Comparison of ENCODE assay signal across 11 mouse cellular contexts in the genomic region with DNA sequence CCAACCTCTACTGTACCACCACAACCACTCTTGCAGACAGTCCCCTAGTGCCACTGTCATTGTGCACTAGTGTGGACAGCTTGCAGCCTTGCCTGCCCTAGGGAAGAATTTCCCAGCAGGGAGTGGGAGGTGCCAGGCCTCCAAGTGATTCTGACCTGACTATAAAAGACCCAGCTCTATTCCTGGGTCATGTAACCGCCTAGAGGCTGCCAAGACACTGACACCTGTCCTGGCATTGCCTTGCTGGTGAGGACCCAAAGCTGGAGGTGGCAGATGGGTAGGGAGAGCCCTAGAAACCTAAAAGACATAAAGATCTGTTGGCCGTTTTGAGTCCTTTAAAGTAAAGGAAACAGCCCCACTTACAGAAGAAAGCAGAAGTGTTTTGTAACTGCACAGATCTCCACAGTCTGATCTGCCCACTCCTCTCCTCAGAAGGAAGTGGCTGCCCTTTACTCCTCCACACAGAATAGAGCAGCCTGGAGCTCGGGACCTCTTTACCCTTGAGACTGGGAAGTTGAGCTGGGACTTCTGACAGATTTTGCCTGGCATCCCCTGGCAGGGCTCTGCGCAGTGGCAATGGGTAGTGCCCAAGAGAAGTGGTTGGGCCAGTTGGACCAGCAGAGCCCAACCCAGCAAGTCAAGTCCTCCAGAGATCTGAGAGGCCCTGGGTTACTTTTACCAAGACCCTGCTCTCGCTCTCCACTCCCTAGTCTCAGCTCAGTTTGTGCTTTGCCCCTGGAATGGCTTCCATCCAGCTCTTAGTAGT. TPM values are rescaled to one million over a fixed set of nuclear protein-coding genes. Genes with fewer than 3 reads are reported as not detected.
DNase-seq lines count a peak whose midpoint lies in the region; ATAC-seq lines count a peak whose summit lies in the region.
"Had no signal": no experiment of that assay in that cellular context is flagged by ENCODE, and none has a peak within 500 bp of the region (broad histone marks: within the 10 kb centered on the region; RNA-seq: fewer than 3 reads in every experiment).

No protein-coding gene starts in this region.

- H3K9me3 ChIP-seq in embryonic facial prominence, embryonic 11.5 days (replicated peaks; ENCODE audit: control insufficient read depth, low read length) = no peaks in the 10 kb centered on the region
- no peaks in the 10 kb centered on the region for H3K9me3 ChIP-seq in embryonic facial prominence, embryonic 10.5 days
- H3K9me3 ChIP-seq in midbrain, embryonic 16.5 days (replicated peaks; ENCODE audit: control insufficient read depth, low read length, poor library complexity, severe bottlenecking) = no peaks in the 10 kb centered on the region
- H3K9me3 ChIP-seq: limb, embryonic 15.5 days had no signal

- peaks cover 5% of the 10 kb centered on the region; the same call in 1 of the 2 replicates for H3K4me1 ChIP-seq in embryonic facial prominence, embryonic 11.5 days (ENCODE audit: control insufficient read depth, insufficient read depth, low read length)
- peaks cover 35% of the 10 kb centered on the region for H3K4me1 ChIP-seq in embryonic facial prominence, embryonic 10.5 days
- peaks cover 4% of the 10 kb centered on the region; the same call in 1 of the 2 replicates for H3K4me1 ChIP-seq in midbrain, embryonic 16.5 days (ENCODE audit: control insufficient read depth, insufficient read depth, low read length)

- no peak for ATAC-seq in embryonic facial prominence, embryonic 11.5 days (replicated peaks; ENCODE audit: insufficient number of reproducible peaks, low FRiP score, low TSS enrichment, low read depth)
- no peak for ATAC-seq in midbrain, embryonic 16.5 days

- H3K27me3 ChIP-seq in embryonic facial prominence, embryonic 11.5 days (ENCODE audit: control insufficient read depth, insufficient read depth, low read length) = no peaks in the 10 kb centered on the region
- peaks cover 25% of the 10 kb centered on the region for H3K27me3 ChIP-seq in embryonic facial prominence, embryonic 10.5 days (replicated peaks; ENCODE audit: low read depth, poor library complexity, severe bottlenecking)
- peaks cover 9% of the 10 kb centered on the region for H3K27me3 ChIP-seq in midbrain, embryonic 16.5 days (ENCODE audit: control insufficient read depth, insufficient read depth, low read depth, low read length)
- H3K27me3 ChIP-seq: CH12.LX; limb, embryonic 15.5 days had no signal

- no peaks in the 10 kb centered on the region for H3K36me3 ChIP-seq in embryonic facial prominence, embryonic 11.5 days (replicated peaks; ENCODE audit: control insufficient read depth, insufficient read depth, low read depth, low read length)
- no peaks in the 10 kb centered on the region for H3K36me3 ChIP-seq in embryonic facial prominence, embryonic 10.5 days (replicated peaks)
- H3K36me3 ChIP-seq in midbrain, embryonic 16.5 days (ENCODE audit: control insufficient read depth, insufficient read depth, low read length) = no peaks in the 10 kb centered on the region
- H3K36me3 ChIP-seq: limb, embryonic 15.5 days had no signal

- WGBS in embryonic facial prominence, embryonic 11.5 days = 75% methylated on average over 5 of the region's 5 CpGs
- 71% methylated on average over 5 of the region's 5 CpGs for WGBS in embryonic facial prominence, embryonic 10.5 days
- 76% methylated on average over 5 of the region's 5 CpGs for WGBS in midbrain, embryonic 16.5 days

- intact Hi-C loops in heart, postnatal 10 days (cut with DNase I) = loop anchor here (2.0 kb wide), 1 partner anchor 20 kb away; no protein-coding TSS in a partner anchor

- H3K4me3 ChIP-seq in embryonic facial prominence, embryonic 11.5 days (ENCODE audit: low read depth, low read length) = no peak overlapping the region
- no peak overlapping the region for H3K4me3 ChIP-seq in embryonic facial prominence, embryonic 10.5 days
- H3K4me3 ChIP-seq in midbrain, embryonic 16.5 days (ENCODE audit: low read depth, low read length) = no peak overlapping the region
- H3K4me3 ChIP-seq: erythroblast, embryonic 14.5 days; limb, embryonic 15.5 days had no signal

- no peak for DNase-seq in embryonic facial prominence, embryonic 11.5 days (ENCODE audit: low spot score)
- no peak for DNase-seq in embryonic facial prominence, embryonic 10.5 days (ENCODE audit: low spot score)
- DNase-seq in MEL-GATA-1-ER (ENCODE audit: extremely low read depth, low read depth) = peak; percentile 66
- peak; percentile 56 to 69 for DNase-seq in heart, postnatal 10 days
- peak; percentile 65 for DNase-seq in lung, postnatal 10 days
- DNase-seq in right cerebral cortex, postnatal 25 days = no peak
- no peak for DNase-seq in neural tube, embryonic 10.5 days (ENCODE audit: extremely low spot score, low spot score)

- H3K9ac ChIP-seq in embryonic facial prominence, embryonic 11.5 days (replicated peaks; ENCODE audit: low read length) = peak overlapping the region; percentile 13; the same call in 1 of the 2 replicates
- no peak overlapping the region for H3K9ac ChIP-seq in midbrain, embryonic 16.5 days (ENCODE audit: low read depth, low read length)
- H3K9ac ChIP-seq: limb, embryonic 15.5 days had no signal

- no peak overlapping the region for H3K27ac ChIP-seq in embryonic facial prominence, embryonic 11.5 days (replicated peaks; ENCODE audit: low read depth, low read length)
- H3K27ac ChIP-seq in embryonic facial prominence, embryonic 10.5 days (replicated peaks) = no peak overlapping the region
- no peak overlapping the region for H3K27ac ChIP-seq in midbrain, embryonic 16.5 days (ENCODE audit: low read length)
- H3K27ac ChIP-seq: limb, embryonic 15.5 days had no signal

- H3K4me2 ChIP-seq in embryonic facial prominence, embryonic 11.5 days (ENCODE audit: low read depth, low read length) = no peak overlapping the region
- no peak overlapping the region for H3K4me2 ChIP-seq in midbrain, embryonic 16.5 days (ENCODE audit: low read length)
- H3K4me2 ChIP-seq: limb, embryonic 15.5 days had no signal

RNA-seq across cellular contexts. Expression of gene Prkcd, which starts 5.0 kb away (rescaled TPM):
- 30.0 and 31.7 TPM in 2 replicates for polyA plus RNA-seq in embryonic facial prominence, embryonic 11.5 days (2014; fragmentation: Nextera tagmentation; extraction: Ambion mirVana)
- polyA plus RNA-seq in embryonic facial prominence, embryonic 10.5 days (2016; fragmentation: Nextera tagmentation; extraction: Ambion mirVana) = 31.6 and 37.3 TPM in 2 replicates
- 10 to 100 TPM; 18.7 to 20.0 TPM for total RNA-seq in heart, postnatal 10 days (2021)
- polyA plus RNA-seq in midbrain, embryonic 16.5 days (2015; fragmentation: Nextera tagmentation; extraction: Ambion mirVana) = 13.9 and 15.4 TPM in 2 replicates

RNA-seq across cellular contexts. Expression of gene Rft1, which starts 23.2 kb away (rescaled TPM):
- polyA plus RNA-seq in embryonic facial prominence, embryonic 11.5 days (2014; fragmentation: Nextera tagmentation; extraction: Ambion mirVana) = 12.9 and 17.6 TPM in 2 replicates
- polyA plus RNA-seq in embryonic facial prominence, embryonic 10.5 days (2016; fragmentation: Nextera tagmentation; extraction: Ambion mirVana) = 15.5 and 15.7 TPM in 2 replicates
- 10 to 100 TPM; 10.1 to 10.2 TPM for total RNA-seq in heart, postnatal 10 days (2021)
- 8.3 and 9.4 TPM in 2 replicates for polyA plus RNA-seq in midbrain, embryonic 16.5 days (2015; fragmentation: Nextera tagmentation; extraction: Ambion mirVana)

Comparison
In these comparisons a context has a peak if more than half of its experiments do, and no peak if none do; other contexts are left out.
1. DNase-seq: peak in MEL-GATA-1-ER (single experiment), heart, postnatal 10 days (2 of 2) and lung, postnatal 10 days (single experiment); none in embryonic facial prominence, embryonic 11.5 days (single experiment), embryonic facial prominence, embryonic 10.5 days (single experiment), right cerebral cortex, postnatal 25 days (single experiment) and neural tube, embryonic 10.5 days (single experiment).